ENCODE assay signal across 26 mouse cellular contexts in the genomic region with DNA sequence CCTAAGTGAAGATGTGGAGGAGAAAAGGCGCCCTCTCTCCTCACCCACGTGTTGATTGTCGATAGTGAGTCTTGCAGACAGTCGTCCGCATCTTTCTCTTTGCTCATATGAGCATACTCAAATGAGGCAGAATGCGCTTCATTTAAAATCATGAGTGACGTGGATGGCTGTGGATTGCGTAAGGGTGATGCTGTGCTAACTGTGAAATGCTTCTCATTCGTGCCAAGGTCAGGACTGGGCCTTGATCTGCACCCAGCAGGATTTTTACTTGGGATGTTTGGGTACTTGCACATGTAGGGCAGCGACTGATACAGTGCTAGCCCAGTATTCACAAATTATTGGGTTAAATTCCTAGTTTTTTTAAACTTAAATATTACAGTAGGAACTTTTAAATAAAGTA. TPM values are rescaled to one million over a fixed set of nuclear protein-coding genes. Genes with fewer than 3 reads are reported as not detected.
DNase-seq lines count a peak whose midpoint lies in the region; ATAC-seq and TF ChIP-seq lines count a peak whose summit lies in the region.
"Had no signal": no experiment of that assay in that cellular context is flagged by ENCODE, and none has a peak within 500 bp of the region (broad histone marks: within the 10 kb centered on the region; RNA-seq: fewer than 3 reads in every experiment).

No protein-coding gene starts in this region.

- no peak overlapping the region for H3K9ac ChIP-seq in hindbrain, embryonic 13.5 days
- H3K9ac ChIP-seq: forebrain, embryonic 13.5 days; hindbrain, embryonic 12.5 days; intestine, embryonic 15.5 days had no signal

- H3K79me2 ChIP-seq in C2C12 (ENCODE audit: control insufficient read depth, insufficient read depth), result no peaks in the 10 kb centered on the region

- H3K27me3 ChIP-seq in C2C12 (ENCODE audit: control insufficient read depth, insufficient read depth, insufficient read length), result peaks cover 18% of the 10 kb centered on the region
- no peaks in the 10 kb centered on the region for H3K27me3 ChIP-seq in hindbrain, embryonic 13.5 days
- H3K27me3 ChIP-seq: forebrain, embryonic 13.5 days; hindbrain, embryonic 12.5 days; intestine, embryonic 15.5 days had no signal

- no peaks in the 10 kb centered on the region for H3K36me3 ChIP-seq in C2C12 (ENCODE audit: control insufficient read depth, insufficient read depth)
- H3K36me3 ChIP-seq in hindbrain, embryonic 13.5 days, result no peaks in the 10 kb centered on the region
- H3K36me3 ChIP-seq: forebrain, embryonic 10.5 days; hindbrain, embryonic 12.5 days; intestine, embryonic 15.5 days had no signal

- DNase-seq in ZHBTc4 (ENCODE audit: low read depth, low spot score), result peak; percentile 9
- DNase-seq in adrenal gland, postnatal 10 days, result peak; percentile 23
- DNase-seq in adrenal gland, postnatal 36 days, result peak; percentile 23 to 57
- DNase-seq in thymus, postnatal 36 days, result no peak
- DNase-seq: cerebellum, adult 18-20 months; cerebellum, adult 9-10 months; cerebellum, postnatal 14 days; gastrocnemius, postnatal 10 days; heart, adult 11 months; kidney, adult 11 months had no signal

- peaks cover 13% of the 10 kb centered on the region for H3K4me1 ChIP-seq in hindbrain, embryonic 13.5 days (replicated peaks)
- H3K4me1 ChIP-seq: intestine, embryonic 15.5 days had no signal

- ATAC-seq in hindbrain, embryonic 13.5 days (ENCODE audit: low FRiP score), result no peak
- ATAC-seq: forebrain, embryonic 13.5 days; forebrain, embryonic 16.5 days; hindbrain, embryonic 16.5 days; intestine, embryonic 15.5 days; Patski had no signal

- no peak overlapping the region for H3ac ChIP-seq in C2C12 (ENCODE audit: control insufficient read depth, insufficient read length, low read depth)

- H3K4me2 ChIP-seq in hindbrain, embryonic 13.5 days, result no peak overlapping the region
- H3K4me2 ChIP-seq: forebrain, embryonic 13.5 days; heart, embryonic 11.5 days; hindbrain, embryonic 12.5 days; intestine, embryonic 15.5 days had no signal

- 80% methylated on average over 10 of the region's 10 CpGs for WGBS in hindbrain, embryonic 13.5 days

- H3K79me3 ChIP-seq in C2C12 (ENCODE audit: low read depth), result no peaks in the 10 kb centered on the region

- H3K9me3 ChIP-seq in hindbrain, embryonic 13.5 days, result no peaks in the 10 kb centered on the region
- H3K9me3 ChIP-seq: forebrain, embryonic 10.5 days; forebrain, embryonic 13.5 days; hindbrain, embryonic 12.5 days; intestine, embryonic 15.5 days had no signal

- TF ChIP-seq CTCF in C2C12 (IDR thresholded peaks at IDR 0.05; ENCODE audit: control insufficient read depth, insufficient read depth, insufficient read length), result no peak

- no peak overlapping the region for H3K4me3 ChIP-seq in C2C12 (ENCODE audit: insufficient read depth, poor library complexity, severe bottlenecking)
- H3K4me3 ChIP-seq in hindbrain, embryonic 13.5 days, result no peak overlapping the region
- H3K4me3 ChIP-seq: forebrain, embryonic 10.5 days; forebrain, embryonic 13.5 days; hindbrain, embryonic 12.5 days; intestine, embryonic 15.5 days had no signal

- no peak overlapping the region for H3K27ac ChIP-seq in hindbrain, embryonic 13.5 days
- H3K27ac ChIP-seq: forebrain, embryonic 10.5 days; forebrain, embryonic 13.5 days; hindbrain, embryonic 12.5 days; intestine, embryonic 15.5 days had no signal

TF ChIP-seq in C2C12, 6 proteins besides CTCF, POLR2A, EP300 and RAD21:
- peak; percentile 15 for TF ChIP-seq CEBPB (IDR thresholded peaks at IDR 0.05; ENCODE audit: low read depth)
- no peak for TF ChIP-seq MAX (IDR thresholded peaks at IDR 0.05)
- no peak for TF ChIP-seq FOSL1 (IDR thresholded peaks at IDR 0.05; ENCODE audit: insufficient read depth, low read length, poor library complexity, severe bottlenecking)

RNA-seq across cellular contexts. Expression of gene Ttc29, which starts 56.2 kb away (rescaled TPM):
- not detected for polyA plus RNA-seq in C2C12 (2012; fragmentation: generic; extraction: Trizol)
- not detected for total RNA-seq in adrenal gland, postnatal 10 days (2021)
- total RNA-seq in adrenal gland, postnatal 36 days (2021), result not detected
- polyA plus RNA-seq in hindbrain, embryonic 13.5 days (2015; fragmentation: Nextera tagmentation; extraction: Ambion mirVana), result 0.54 and 1.5 TPM in 2 replicates
- total RNA-seq: gastrocnemius, adult 18-20 months; gastrocnemius, postnatal 10 days; gastrocnemius, postnatal 4 days; heart, adult 8-10 months; heart, postnatal 25 days; hematopoietic stem cell, adult 5-6 weeks had no signal
- polyA plus RNA-seq: heart, embryonic 11.5 days; heart, embryonic 14.5 days; intestine, embryonic 15.5 days; Patski had no signal

Comparison
In these comparisons a context has a peak if more than half of its experiments do, and no peak if none do; other contexts are left out.
1. DNase-seq: peak in ZHBTc4 (single experiment), adrenal gland, postnatal 10 days (single experiment) and adrenal gland, postnatal 36 days (2 of 2); none in thymus, postnatal 36 days (0 of 2).